Comparison of ENCODE assay signal across 8 mouse cellular contexts in genomic region chr4:129556532-129557223, GRCm38 (mm10). TPM values are rescaled to one million over a fixed set of nuclear protein-coding genes. Genes with fewer than 3 reads are reported as not detected.
DNase-seq lines count a peak whose midpoint lies in the region; ATAC-seq lines count a peak whose summit lies in the region.

No protein-coding gene starts in this region.

- H3K9ac ChIP-seq in hindbrain, embryonic 16.5 days (ENCODE audit: low read depth, low read length) = peak overlapping the region; percentile 70

- 8% methylated on average over 33 of the region's 33 CpGs for WGBS in hindbrain, embryonic 16.5 days

- DNase-seq in ZHBTc4 (ENCODE audit: low read depth, low spot score) = peak; percentile 96
- peak; percentile 87 for DNase-seq in gastrocnemius, adult 18-20 months (ENCODE audit: low spot score)
- peak; percentile 68 to 71 for DNase-seq in left cerebral cortex, adult 18-20 months (ENCODE audit: low spot score in 2 of 2)
- DNase-seq in lung, postnatal 4 days = peak; percentile 93 to 94
- DNase-seq in retina, postnatal 1 day = peak; percentile 91
- peak; percentile 98 for DNase-seq in thymus, postnatal 4 days

- H3K9me3 ChIP-seq in hindbrain, embryonic 16.5 days (ENCODE audit: control insufficient read depth, low read length) = no peaks in the 10 kb centered on the region

- ATAC-seq in common myeloid progenitor, adult 5-6 weeks (replicated peaks; ENCODE audit: low read depth, poor library complexity, severe bottlenecking) = peak; percentile 87
- peak; percentile 83 for ATAC-seq in hindbrain, embryonic 16.5 days

- H3K27ac ChIP-seq in hindbrain, embryonic 16.5 days (ENCODE audit: low read depth, low read length) = peak overlapping the region; percentile 45

- peak overlapping the region; percentile 86 for H3K4me2 ChIP-seq in hindbrain, embryonic 16.5 days (ENCODE audit: low read length)

- no peaks in the 10 kb centered on the region for H3K27me3 ChIP-seq in hindbrain, embryonic 16.5 days (replicated peaks; ENCODE audit: control insufficient read depth, insufficient read depth, low read length)

- peak overlapping the region; percentile 54 for H3K4me3 ChIP-seq in hindbrain, embryonic 16.5 days (ENCODE audit: low read length)

- H3K36me3 ChIP-seq in hindbrain, embryonic 16.5 days (ENCODE audit: control insufficient read depth, insufficient read depth, low read length) = no peaks in the 10 kb centered on the region

- H3K4me1 ChIP-seq in hindbrain, embryonic 16.5 days (ENCODE audit: control insufficient read depth, insufficient read depth, low read depth, low read length) = peaks cover 4% of the 10 kb centered on the region

RNA-seq across cellular contexts. Expression of gene Hdac1, which starts 14.2 kb away (rescaled TPM):
- 75.8 and 103 TPM in 2 replicates for total RNA-seq in common myeloid progenitor, adult 5-6 weeks (2017)
- total RNA-seq in gastrocnemius, adult 18-20 months (2021) = 1 to 10 TPM; 7.7 to 8.2 TPM
- polyA plus RNA-seq in hindbrain, embryonic 16.5 days (2015; fragmentation: Nextera tagmentation; extraction: Ambion mirVana) = 80.5 and 90.0 TPM in 2 replicates
- 10 to 100 TPM; 21.5 to 22.7 TPM for total RNA-seq in left cerebral cortex, adult 18-20 months (2021)

RNA-seq across cellular contexts. Expression of gene Lck, which starts 16.8 kb away (rescaled TPM):
- 8.1 and 17.5 TPM in 2 replicates for total RNA-seq in common myeloid progenitor, adult 5-6 weeks (2017)
- total RNA-seq in gastrocnemius, adult 18-20 months (2021) = not detected
- 13.5 and 13.9 TPM in 2 replicates for polyA plus RNA-seq in hindbrain, embryonic 16.5 days (2015; fragmentation: Nextera tagmentation; extraction: Ambion mirVana)
- 1 to 10 TPM; 1.2 to 4.4 TPM for total RNA-seq in left cerebral cortex, adult 18-20 months (2021)

RNA-seq across cellular contexts. Expression of gene Fam167b, which starts 21.7 kb away (rescaled TPM):
- not detected in 2 replicates for total RNA-seq in common myeloid progenitor, adult 5-6 weeks (2017)
- total RNA-seq in gastrocnemius, adult 18-20 months (2021) = not detected
- polyA plus RNA-seq in hindbrain, embryonic 16.5 days (2015; fragmentation: Nextera tagmentation; extraction: Ambion mirVana) = 0.35 and 0.58 TPM in 2 replicates
- total RNA-seq in left cerebral cortex, adult 18-20 months (2021) = under 1 TPM in 1 of 2 experiments, not detected in 1; 0.46 TPM

RNA-seq across cellular contexts. Expression of gene Marcksl1, which starts 43.3 kb away (rescaled TPM):
- total RNA-seq in common myeloid progenitor, adult 5-6 weeks (2017) = 80.7 and 93.1 TPM in 2 replicates
- 1 to 10 TPM in 1 of 2 experiments, under 1 TPM in 1; 0.64 to 1.1 TPM for total RNA-seq in gastrocnemius, adult 18-20 months (2021)
- 1,546 and 1,575 TPM in 2 replicates for polyA plus RNA-seq in hindbrain, embryonic 16.5 days (2015; fragmentation: Nextera tagmentation; extraction: Ambion mirVana)
- 10 to 100 TPM; 58.3 to 84.6 TPM for total RNA-seq in left cerebral cortex, adult 18-20 months (2021)

RNA-seq across cellular contexts. Expression of gene Eif3i, which starts 43.8 kb away (rescaled TPM):
- total RNA-seq in common myeloid progenitor, adult 5-6 weeks (2017) = 256 and 262 TPM in 2 replicates
- total RNA-seq in gastrocnemius, adult 18-20 months (2021) = 100 to 1,000 TPM; 132 to 136 TPM
- 216 and 223 TPM in 2 replicates for polyA plus RNA-seq in hindbrain, embryonic 16.5 days (2015; fragmentation: Nextera tagmentation; extraction: Ambion mirVana)
- total RNA-seq in left cerebral cortex, adult 18-20 months (2021) = 100 to 1,000 TPM; 124 to 128 TPM

Comparison
In these comparisons a context has a peak if more than half of its experiments do, and no peak if none do; other contexts are left out.
1. Peak in every context shown above with its lines: DNase-seq, ATAC-seq, H3K4me3 ChIP-seq and H3K27ac ChIP-seq.